Mouse (Mus musculus): ENCODE data around the gene E330017A01Rik.

Gene E330017A01Rik

DNA sequence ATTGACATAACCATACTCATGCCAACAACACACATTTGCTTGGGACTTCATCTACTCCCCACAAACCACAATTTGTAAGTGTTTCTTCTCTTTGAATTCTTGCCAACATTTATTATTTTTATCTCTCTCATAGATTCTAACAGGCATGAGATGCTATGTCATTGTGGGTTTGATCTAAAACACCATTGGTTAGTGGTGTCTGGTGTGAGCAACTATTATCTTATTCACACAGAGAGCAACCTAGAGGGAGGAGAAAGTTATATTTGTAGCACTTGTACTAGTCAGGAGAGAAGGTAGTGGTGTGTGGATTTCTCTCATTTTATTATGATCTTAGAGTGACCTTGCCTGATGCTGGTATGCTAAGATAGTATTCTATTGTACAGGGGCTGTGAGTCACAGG, 33.9 kb downstream of the E330017A01Rik start:
- in situ Hi-C loops (cut with MboI, MseI), result loop anchor here (10.0 kb wide), 1 partner anchor 60 kb away; no protein-coding TSS in a partner anchor

DNA sequence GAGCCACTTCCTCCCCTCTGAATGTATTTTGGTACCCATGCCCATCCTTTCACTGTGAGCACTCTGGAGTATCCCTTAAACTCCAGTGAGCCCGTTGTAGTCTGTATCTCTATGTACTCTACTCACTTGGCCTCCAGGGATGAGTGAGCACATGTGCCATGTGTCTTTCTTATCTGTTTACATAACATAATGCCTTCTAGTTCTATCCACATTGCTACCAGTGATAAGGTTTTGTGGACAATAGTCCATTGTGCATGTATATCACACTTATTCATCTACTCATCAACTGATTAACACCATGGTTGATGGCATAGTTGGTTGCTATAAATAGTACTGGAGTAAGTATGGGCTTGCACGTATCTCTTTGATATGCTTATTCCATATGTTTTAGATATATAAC, 34.7 kb downstream of the E330017A01Rik start:
- in situ Hi-C loops (cut with MboI, MseI), result loop anchor here (10.0 kb wide), 1 partner anchor 61 kb away; no protein-coding TSS in a partner anchor

DNA sequence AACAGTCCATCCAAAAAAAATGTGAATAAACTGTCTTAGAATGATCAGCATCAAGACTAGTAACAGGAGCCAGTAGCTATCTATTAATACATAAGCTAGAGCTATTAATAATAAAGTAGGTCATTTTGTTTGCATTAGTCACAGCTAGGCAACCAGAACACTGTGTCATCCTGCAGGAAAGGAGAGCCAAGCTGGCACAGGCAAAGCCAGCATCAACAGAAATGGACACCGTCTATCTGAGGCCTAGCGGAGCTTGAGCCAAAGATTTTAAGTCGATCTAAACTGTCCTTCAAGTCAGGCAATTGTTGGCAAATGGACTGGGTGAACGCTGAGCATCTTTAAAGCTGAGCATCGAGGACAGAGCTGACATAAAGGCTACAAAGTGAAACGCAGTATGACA, 37.7 kb downstream of the E330017A01Rik start:
- in situ Hi-C loops (cut with MboI, MseI), result loop anchor here (10.0 kb wide), 1 partner anchor 64 kb away; no protein-coding TSS in a partner anchor

DNA sequence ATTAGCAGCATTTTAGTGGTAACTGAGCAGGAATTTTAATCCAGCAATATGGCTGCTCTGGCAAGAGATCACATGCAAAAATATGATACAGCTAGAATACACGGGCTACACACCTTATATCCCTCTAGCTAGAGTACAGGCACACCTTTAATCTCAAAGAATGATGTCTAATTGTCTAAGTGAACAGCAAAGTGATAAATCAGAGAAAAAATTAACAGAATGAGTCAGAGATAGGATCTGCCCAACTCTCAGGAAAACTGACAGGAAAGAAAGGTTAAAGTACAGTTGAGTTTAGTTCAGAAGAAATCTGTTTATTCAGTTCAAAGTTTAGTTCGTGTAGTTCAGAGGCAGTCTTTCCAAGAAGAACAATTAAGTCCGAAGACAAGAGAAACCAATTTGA, 47.2 kb downstream of the E330017A01Rik start:
- in situ Hi-C loops (cut with MboI, MseI), result no loop called here

DNA sequence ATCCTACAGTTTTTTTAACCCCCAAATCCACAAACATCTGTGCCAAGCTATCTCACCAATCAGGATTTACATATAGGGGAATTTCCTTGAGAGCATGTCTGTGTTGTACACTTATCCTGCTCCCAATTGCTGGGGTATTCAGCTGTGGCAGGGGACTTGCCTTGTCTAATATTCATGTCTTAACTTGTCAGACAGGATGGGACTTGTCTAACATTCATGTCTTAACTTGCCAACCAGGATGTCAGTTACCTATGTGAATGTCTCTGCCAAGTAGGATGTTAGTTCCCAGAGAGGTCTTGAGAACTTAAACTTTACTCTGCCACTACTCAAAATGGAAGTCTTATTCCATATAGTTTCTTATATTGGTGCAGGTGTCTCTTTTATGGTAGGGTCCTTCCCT, 49.1 kb downstream of the E330017A01Rik start:
- in situ Hi-C loops (cut with MboI, MseI), result no loop called here

Data from T-helper 2 cell (primary cell).